Mouse (Mus musculus) myocyte (in vitro differentiated cells): ENCODE measurements around the gene Bckdha.

Source experiments
- CEBPB ChIP-seq: IDR thresholded peaks from 2 replicates; pipeline ENCODE4 v1.6.1; 2011; ENCODE audit warnings: mild to moderate bottlenecking, moderate library complexity; ENCODE audit not compliant: poor library complexity, insufficient read depth, severe bottlenecking
- MYOD1 ChIP-seq, 3 experiments: IDR thresholded peaks; one replicate each; pipeline ENCODE4 v1.6.1; 2011; ENCODE audit warnings: control low read depth in 2 of 3, low read depth in 2 of 3, mild to moderate bottlenecking in 2 of 3, moderate library complexity in 1 of 3; ENCODE audit not compliant: insufficient read length in 2 of 3, control insufficient read depth in 1 of 3
- MYOG ChIP-seq, 3 experiments: IDR thresholded peaks; one replicate each; pipeline ENCODE4 v1.6.1; 2011; ENCODE audit warnings: control low read depth in 2 of 3, low read depth in 2 of 3, mild to moderate bottlenecking in 2 of 3; ENCODE audit not compliant: insufficient read length in 2 of 3, control insufficient read depth in 1 of 3, insufficient read depth in 1 of 3
- POLR2A ChIP-seq: IDR thresholded peaks from one replicate; pipeline ENCODE4 v1.6.1; 2011; ENCODE audit warnings: low read depth, mild to moderate bottlenecking, control low read depth, moderate library complexity; ENCODE audit not compliant: insufficient read length
- POLR2AphosphoS2 ChIP-seq: IDR thresholded peaks from one replicate; pipeline ENCODE4 v1.6.1; 2011; ENCODE audit warnings: low read depth, control low read depth; ENCODE audit not compliant: insufficient read length
- SRF ChIP-seq: IDR thresholded peaks from one replicate; pipeline ENCODE4 v1.6.1; 2011; ENCODE audit warnings: low read depth; ENCODE audit not compliant: control insufficient read depth, insufficient read length
- TCF3 ChIP-seq: IDR thresholded peaks from one replicate; pipeline ENCODE4 v1.6.1; 2011; ENCODE audit warnings: low read depth, control low read depth; ENCODE audit not compliant: insufficient read length
- USF1 ChIP-seq: IDR thresholded peaks from one replicate; pipeline ENCODE4 v1.6.1; 2011; ENCODE audit warnings: low read depth, mild to moderate bottlenecking, control low read depth, moderate library complexity

GRCm38 (mm10) chr7:25707581-25708292 lies 49.0 kb upstream of the Bckdha start:
- TF ChIP-seq TCF3: no peak
- TF ChIP-seq POLR2AphosphoS2: peak; percentile 30
- no peak for TF ChIP-seq USF1
- TF ChIP-seq MYOD1 (IDR thresholded peaks at IDR 0.05; ENCODE audit: control insufficient read depth in 1 of 3, insufficient read length in 2 of 3, low read depth in 2 of 3): peak in 1 of 3 experiments; percentile 67
- TF ChIP-seq POLR2A: no peak
- TF ChIP-seq SRF: no peak
- TF ChIP-seq CEBPB: no peak
- TF ChIP-seq MYOG (IDR thresholded peaks at IDR 0.05; ENCODE audit: control insufficient read depth in 1 of 3, insufficient read depth in 1 of 3, insufficient read length in 2 of 3, low read depth in 2 of 3): peak in 2 of 3 experiments; percentile 44 to 50
